Mouse (Mus musculus) stomach, postnatal 0 days (tissue): ENCODE results near the gene Olfr161.
"Not testable (repeated sequence)": the region's sequence is repeated elsewhere in the genome, so short reads cannot be mapped to it uniquely, and the experiment has no call there.

Experiments
- CTCF ChIP-seq: IDR thresholded peaks from 2 replicates; pipeline ENCODE4 v1.5.1; 2016; ENCODE audit warnings: antibody characterized with exemption, low read depth, mild to moderate bottlenecking, moderate library complexity
- EP300 ChIP-seq: optimal IDR thresholded peaks from 2 replicates; pipeline ENCODE3; 2016; ENCODE audit warnings: antibody characterized with exemption

DNA sequence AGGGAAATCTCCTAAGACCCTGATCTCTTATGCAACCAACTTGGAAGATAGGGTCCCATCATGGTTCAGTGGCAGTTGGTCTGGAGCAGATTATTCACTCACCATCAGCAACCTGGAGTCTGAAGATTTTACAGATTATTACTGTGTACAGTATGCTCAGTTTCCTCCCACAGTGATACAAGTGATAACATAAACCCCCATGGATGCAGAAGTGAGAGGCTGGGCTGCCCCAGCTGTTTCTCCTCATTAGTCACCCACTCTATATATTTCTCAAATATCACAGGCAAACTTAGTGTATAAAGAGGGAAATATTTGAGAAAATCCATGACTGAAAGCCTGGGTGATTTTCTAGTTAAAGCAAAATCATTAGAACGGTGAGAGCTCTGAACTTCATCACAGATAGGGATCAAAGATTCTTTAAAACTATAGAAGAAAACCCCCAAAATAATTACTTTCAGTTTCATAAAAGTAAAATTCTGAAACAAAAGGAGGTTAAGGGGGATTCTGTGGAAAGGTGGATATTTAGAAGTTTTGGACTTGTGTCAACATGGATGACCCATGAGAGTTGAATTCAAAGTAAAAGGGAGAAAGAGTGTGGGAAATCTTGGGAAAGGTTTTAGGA is 12.5 kb upstream of the Olfr161 start:
- TF ChIP-seq CTCF, EP300: not testable (repeated sequence)
